Mouse (Mus musculus) G1E-ER4 (cell line): Measurements from ENCODE around the gene Thsd4. TPM values are rescaled to one million over a fixed set of nuclear protein-coding genes. Genes with fewer than 3 reads are reported as not detected.

Source experiments
- GATA1 ChIP-seq: IDR thresholded peaks from one replicate; pipeline ENCODE4 v1.8.0; 2012; ENCODE audit warnings: low read length, inconsistent platforms
- polyA plus RNA-seq: library from polyadenylated mRNA; stranded (reverse); fragments of >175 nt; gene quantifications from 2 replicates; pipeline ENCODE4 v1.2.3, GENCODE M21; 2012

Gene Thsd4
- polyA plus RNA-seq, 1 experiment = 13.1 TPM

DNA sequence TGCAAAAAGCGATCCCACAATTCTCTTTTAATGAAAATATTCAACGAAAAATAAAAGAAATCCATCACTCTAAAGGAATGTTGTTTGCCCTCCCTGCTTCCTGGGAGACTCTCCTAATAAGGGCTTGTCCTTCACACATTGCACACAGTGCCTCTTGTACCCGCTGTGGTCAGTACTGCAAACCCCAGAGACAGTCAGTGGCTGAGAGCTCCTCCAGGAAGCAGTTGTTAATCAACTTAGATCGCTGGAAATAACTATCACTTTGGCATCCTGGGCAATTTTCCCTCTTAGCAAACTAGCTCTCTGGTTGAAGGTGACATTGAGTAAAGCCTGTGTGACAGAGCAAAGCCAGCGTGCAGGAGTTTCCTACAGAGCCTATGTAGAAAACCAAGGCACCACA lies 5.2 kb upstream of the Thsd4 start:
- no peak for TF ChIP-seq GATA1

DNA sequence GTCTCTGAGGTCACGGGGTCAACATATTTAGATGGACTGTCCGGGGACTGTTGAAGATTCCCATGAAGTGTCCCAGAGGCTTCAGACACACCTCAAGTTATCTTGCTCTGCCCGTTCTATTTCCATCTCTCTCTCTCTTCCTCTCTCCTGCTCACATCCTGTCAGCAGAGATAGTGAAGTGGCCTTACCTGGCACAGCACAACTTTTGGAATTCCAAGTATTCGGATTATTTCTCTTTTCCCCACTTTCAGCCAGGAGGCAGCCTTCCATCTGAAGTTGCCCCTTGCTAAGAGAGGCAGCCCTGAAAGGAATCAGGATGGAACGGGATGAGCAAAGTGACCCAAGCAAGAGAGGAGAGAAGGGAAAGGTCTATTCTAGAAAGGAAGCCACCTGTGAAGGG lies 4.3 kb upstream of the Thsd4 start:
- no peak for TF ChIP-seq GATA1

DNA sequence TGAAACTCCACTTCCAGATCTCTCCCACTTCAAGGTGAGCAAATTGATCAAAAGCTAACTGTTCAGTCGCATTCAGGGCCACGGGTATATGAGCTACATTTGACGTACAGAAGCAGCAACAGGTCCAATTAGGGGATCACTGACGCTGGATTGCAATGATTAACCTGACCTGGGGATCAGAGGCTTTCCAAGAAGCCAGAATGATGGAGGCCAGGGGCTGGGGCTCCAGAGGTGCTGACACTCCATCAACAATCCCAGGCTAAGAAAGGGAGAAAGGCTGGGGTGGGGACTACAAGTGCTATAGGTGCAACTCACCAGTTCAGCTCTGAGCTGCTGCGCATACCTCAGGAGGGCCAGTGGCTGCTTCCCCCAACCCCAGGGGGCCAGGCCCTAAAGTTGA lies 703 bp downstream of the Thsd4 start:
- TF ChIP-seq GATA1 = no peak

DNA sequence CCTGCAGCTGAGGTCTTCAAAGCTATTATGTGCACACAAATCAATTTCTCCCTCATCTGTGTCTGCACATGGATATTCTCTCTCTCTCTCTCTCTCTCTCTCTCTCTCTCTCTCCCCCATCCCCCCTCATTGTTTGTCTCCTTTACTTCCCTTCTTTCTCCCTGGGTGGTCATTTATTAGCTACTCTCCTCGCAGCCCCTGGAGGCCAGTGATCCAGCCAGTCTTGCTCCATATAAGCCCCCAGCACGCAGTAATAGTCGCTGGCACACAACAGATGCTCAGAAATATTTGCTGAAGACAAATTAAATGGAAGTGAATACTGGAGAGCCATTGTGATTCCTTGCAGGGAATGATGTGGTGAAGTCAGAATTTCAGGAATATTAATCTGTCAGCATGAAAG lies 2.2 kb downstream of the Thsd4 start:
- TF ChIP-seq GATA1 = no peak

DNA sequence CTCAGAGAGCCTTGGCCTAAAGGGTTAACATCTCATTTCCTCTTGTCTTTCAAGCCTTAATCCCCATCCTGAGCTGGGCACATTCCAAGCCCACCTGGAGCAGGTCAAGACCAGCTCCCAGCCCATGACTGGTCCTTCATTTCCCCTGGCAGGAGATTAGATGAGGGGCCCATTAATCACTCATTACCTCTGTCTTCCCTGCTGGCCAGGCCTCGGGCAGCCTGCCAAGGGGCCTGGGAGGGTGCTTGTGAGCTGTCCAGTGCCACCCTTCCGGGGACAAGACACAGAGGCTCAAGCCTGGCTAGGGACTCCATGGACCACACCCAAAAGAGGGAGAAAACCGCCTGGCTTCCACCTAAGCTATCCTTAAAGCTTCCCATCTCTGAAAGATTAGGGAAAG lies 3.6 kb downstream of the Thsd4 start:
- no peak for TF ChIP-seq GATA1

DNA sequence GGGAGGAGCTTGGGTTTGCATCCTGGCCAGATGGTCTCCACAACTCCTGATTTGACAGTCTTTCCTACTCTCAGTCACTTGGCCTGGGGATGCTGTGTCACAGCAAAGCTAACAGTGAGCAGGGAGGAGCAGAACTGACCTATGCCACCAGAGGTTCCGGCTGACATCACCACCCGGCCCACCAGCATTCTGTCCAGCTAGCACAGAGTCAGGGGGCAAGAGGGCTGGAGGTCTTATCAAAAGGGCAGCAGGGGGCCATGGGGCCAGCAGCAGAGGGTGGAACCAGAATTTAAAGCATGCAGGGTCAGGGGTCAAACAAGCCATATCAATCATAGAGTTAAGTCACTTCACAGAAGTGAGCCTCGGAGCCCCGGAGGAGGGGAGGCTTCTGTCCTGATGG lies 4.7 kb downstream of the Thsd4 start:
- TF ChIP-seq GATA1 = no peak

DNA sequence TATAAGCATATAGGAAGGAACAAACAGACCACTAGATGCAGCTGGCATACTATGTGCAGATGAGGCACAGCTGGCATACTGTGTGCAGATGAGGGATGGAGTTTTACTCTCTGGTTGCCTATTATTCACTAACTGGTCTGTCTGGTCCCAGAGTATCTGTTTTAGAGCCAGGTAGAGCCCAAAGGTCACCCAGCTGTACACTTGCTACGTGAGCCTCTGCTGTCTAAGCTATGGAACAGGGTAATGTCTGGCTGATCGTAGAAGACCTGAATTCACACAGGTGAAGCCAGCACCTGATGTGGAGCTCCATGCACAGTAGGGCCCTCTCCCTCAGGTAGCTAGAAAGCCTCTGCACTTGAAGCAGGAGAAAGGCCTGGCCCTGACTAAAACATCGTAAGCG lies 5.5 kb downstream of the Thsd4 start:
- no peak for TF ChIP-seq GATA1

DNA sequence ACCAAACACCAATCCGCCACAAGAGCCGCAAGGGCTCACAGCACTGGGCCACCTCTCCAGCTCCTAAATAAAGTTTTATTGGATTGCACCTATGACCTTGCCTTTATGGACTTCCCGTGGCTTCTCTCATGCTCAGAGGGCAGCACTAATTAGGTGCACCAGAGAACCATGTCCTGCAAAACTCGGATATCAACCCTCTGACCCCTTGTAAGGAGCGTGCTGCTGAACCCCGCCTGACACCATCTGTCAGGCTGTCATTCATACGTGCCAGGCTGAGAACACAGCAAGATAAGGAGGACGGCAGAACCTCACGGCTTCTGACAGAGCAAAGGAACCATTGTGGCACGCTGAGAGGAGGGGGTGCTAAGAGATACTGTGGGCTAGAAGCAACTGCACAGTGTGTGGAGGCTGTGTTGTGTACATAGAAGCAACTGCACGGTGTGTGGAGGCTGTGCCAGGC lies 8.5 kb downstream of the Thsd4 start:
- no peak for TF ChIP-seq GATA1

DNA sequence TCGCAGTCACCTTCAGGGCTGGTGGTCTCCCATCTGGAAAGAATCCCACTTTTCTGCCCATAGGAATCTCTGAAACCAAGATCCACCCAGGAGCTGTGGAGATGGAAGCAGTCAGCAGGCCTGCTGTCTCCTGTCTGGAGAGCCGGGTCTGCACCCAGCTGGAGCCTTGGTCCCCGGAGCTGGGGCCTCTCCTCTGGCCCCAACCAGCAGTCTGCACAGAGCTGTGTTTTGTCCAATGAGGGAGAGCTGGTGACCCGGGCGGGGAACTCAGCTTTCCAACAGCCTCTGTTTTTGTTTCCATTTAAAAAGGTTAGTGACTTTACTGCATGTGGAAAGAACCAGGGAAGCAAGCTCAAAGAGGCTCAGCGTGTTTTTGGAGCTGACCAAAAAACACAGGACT lies 11.0 kb downstream of the Thsd4 start:
- no peak for TF ChIP-seq GATA1

DNA sequence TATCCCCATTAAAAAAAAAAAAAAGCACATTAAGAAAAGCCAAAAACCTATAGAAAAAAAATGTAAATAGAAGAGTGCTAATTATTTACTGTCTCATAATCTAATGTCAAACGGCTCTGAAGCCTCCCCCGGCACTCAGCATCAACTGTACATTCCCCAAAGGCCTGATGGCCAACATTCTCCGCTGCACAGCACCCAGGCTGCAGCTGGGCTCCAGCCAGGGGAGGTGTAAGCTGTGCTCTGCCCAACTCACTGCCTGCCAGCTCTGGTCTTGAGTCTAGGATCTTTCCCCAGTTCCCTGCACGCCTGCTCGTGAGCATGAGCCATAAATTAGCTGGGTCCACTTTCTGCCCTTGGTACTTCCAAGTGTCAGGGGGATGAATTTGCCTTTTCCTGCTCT lies 15.7 kb downstream of the Thsd4 start:
- TF ChIP-seq GATA1 = no peak

DNA sequence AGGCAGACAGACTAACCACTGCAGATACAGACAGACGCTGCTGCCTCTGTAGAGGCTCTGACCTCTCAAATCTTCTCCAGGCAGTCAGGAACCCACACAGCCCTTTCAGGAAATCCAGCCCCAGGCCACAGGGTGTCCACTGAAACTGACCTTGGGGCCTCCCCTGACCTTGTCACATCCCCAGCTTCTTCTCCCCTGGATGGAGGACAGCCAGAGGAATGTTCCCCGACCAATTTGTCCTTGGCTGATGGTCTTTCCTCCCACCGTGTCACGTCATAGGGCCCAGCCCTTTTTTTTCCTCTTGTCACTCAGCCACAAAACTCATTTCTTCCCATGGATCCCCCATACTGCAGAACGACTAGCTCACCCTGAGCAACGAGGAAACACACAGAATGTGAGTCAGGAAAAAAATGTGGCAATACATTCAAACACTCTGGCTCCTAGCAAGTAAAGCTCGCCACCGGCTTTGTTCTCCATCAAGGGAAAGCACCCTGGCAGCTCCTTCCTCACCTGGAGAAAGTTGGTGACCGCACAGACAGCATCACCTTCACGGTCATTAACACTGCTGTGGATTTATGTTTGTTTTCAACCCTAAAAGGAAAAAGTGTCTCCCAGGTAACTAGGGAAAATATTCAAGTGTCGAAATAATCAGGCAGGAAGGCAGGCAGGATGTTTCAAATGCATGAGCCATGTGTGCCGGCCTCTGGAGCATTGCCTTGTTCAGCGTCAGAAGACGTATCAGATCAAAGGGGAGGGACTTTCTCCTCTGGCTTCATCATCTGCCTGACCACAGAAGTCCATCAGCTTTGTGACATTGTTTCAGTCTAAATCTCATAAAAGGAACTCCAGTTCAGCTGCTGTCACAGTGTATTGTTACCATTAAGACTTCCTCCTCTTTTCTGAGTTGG lies 17.2 kb downstream of the Thsd4 start:
- no peak for TF ChIP-seq GATA1

DNA sequence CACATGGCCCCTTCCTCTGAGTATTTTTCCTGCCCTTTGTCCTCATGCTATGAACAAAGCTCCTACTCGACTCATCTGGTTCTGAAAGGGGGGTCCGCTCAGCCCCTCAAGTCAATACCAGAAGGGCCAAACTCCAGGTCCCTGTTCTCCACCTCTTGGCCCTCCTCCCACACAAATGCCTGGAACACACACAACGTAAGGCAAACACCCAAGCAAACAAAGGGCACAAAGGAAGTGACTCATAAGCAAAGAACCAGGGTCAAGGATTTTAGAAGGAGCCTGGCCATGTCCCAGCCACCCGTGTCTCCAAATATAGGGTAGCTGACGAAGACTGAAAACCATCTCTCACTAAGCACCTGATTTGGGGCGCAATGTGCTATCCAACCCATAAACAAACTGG lies 19.6 kb downstream of the Thsd4 start:
- no peak for TF ChIP-seq GATA1

DNA sequence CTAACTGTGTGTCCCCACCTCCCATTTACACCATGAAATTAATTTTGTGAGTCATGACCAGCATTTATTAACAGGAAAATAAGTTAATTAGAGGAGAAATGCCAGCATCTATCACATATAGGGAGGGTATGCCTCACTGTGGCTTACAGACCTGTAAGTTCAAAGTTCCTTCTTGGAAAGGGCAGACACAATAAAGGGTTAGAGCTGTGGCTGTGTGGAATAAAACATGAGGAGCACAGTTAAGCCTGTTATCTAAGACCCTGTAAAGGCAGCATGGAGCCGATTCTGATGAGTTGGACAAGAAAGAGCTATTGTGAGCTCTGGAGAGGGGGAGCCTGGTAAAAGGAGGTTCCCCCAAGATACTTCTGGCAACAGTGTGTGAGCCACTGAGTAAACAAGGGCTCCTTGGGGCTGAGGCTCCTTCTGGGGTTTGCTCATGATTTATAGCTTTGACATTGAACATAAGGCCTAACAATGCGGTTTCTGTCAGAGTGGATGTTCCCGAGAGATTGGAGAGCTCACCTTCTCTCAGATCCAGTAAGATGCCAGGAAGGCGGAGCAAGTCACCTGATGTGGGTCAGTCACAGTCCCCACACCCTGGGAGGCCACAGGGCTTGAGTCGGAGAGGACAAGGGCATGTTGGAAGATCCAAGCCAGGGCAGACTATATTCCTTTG lies 20.2 kb downstream of the Thsd4 start:
- TF ChIP-seq GATA1 = no peak

DNA sequence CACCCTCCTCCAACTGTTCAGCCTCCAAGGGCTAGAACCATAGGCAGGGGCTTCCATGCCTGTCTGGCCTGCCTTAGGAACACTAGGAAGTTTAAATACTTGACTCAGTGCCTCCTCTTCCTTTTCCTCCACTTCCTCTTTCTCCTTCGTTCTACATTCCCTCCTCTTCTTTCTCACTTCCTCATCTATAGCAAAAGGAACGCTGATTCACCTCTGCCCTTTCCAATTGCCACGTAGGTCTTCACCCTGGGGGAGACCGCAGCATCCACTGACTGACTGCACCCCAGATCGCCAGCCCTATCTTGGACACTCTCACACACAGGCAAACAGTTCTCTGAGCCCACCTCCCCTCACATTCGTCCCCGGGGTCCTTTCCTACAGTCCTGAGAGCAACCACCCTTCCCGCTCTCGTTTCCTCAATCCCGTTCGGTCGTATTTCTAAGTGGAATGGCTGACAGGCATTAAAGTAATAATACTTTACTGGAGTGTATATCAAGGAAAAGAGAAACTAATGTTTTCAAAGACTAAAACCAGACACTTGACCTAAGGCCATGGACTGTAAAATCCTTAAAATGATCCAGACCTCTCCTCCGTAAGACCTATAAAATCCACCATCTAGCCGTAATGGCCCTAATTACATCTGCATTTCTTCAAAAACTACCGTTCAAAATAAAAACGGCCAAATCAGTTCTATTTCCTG lies 29.4 kb downstream of the Thsd4 start:
- TF ChIP-seq GATA1 = no peak

DNA sequence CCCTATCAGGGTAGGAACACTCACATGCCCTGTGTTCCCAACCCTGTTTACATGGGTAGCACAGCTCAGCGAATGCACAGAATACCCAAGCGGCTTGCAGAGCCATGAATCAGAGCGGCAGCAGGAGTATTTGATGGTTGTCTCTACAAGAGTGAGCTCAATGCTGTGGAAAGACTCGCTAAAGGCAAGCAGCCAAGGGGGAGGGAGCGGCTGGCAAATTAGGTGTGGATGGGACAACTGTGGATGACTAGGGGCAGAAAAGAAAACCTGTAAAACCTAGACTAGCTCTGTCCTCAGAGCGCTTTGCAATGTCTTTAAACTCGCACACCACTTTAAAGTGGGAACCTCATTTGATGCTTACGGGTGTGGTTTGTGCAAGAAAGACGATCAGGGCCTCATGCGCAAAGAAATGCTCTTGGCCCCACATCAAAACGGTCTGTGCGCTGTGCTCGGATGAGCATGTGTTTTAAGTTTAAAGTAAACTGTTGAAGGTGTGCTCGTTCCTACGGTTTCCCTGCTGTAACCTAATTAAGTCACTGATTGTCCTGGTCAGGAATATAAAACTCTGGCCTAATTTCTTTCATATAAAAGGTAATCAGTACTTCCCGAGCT lies 30.3 kb downstream of the Thsd4 start:
- no peak for TF ChIP-seq GATA1

DNA sequence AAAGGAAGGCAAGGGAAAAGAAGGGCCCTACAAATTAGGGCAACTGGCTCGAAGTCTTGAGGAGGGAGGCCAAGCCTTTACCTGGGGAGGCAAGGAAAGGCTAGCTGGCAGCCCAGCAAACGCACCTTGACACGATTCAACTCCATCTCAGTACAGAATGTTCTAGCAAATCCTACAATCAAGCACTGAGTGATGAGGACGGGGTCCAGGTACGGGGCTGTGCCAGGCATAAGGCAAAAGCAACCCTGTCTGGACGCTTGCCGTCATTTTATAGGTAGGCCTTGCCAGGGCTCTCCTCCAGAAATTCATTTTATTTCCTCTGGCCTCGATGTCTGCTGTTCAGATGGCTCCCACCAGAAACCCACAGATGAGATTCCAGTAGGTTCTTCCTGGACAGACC lies 30.8 kb downstream of the Thsd4 start:
- no peak for TF ChIP-seq GATA1

DNA sequence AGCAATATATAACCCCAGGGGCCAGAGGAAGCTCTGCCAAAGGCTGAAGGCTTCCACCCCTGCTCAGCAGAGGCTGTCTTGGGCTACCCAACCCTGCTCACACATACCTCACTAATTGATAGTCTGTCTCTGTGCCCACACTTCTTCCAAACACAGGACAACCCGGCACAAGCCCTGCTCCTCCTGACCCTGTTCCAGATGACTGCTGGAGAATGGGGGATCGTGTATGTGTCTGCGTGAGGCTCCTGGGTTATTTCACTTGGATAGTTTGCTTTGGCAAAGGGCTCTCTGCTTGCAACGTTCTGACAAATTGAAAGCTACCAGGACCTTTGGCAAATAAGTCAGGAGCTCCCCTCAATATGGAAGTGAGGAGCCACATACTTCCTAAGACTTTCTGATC lies 33.0 kb downstream of the Thsd4 start:
- TF ChIP-seq GATA1 = no peak
